Mouse (Mus musculus) liver, embryonic 14.5 days (tissue): ENCODE measurements around the gene BC048562. TPM values are rescaled to one million over a fixed set of nuclear protein-coding genes. Genes with fewer than 3 reads are reported as not detected.

Experiments used
- ATAC-seq: fragments of 200-750 bp; cut with Nextera tagmentation; 2 replicates; pipeline ENCODE4 v1.8.0; 2017; ENCODE audit warnings: moderate number of reproducible peaks, mild to moderate bottlenecking, moderate library complexity; ENCODE audit not compliant: insufficient read depth
- DNase-seq, 3 experiments: peaks; one replicate each; pipeline ENCODE4 v3.0.0-alpha.2; 2012 to 2013; ENCODE audit warnings: low read depth in 3 of 3, low spot score in 3 of 3
- H3K27ac ChIP-seq: fragments of 300-500 bp; sonication (generic); 2 replicates; pipeline ENCODE4 v1.5.1; 2014; ENCODE audit warnings: moderate library complexity, mild to moderate bottlenecking, control low read depth, inconsistent platforms
- H3K27me3 ChIP-seq: fragments of 300-500 bp; sonication (generic); 2 replicates; pipeline ENCODE4 v1.6.1; 2014; ENCODE audit warnings: mild to moderate bottlenecking, low read length, moderate library complexity; ENCODE audit not compliant: control insufficient read depth, insufficient read depth
- H3K36me3 ChIP-seq: fragments of 300-500 bp; sonication (generic); replicated peaks from 2 replicates; pipeline ENCODE4 v1.6.1; 2014; ENCODE audit warnings: low read depth; ENCODE audit not compliant: control insufficient read depth, insufficient read depth
- H3K4me1 ChIP-seq, 2 experiments: fragments of 200-500 bp in 1 of 2; fragments of 300-500 bp in 1 of 2; sonication (generic) in 1 of 2; replicated peaks; 2 replicates each; pipeline ENCODE4 v1.6.1; 2012 to 2014; ENCODE audit warnings: antibody characterized with exemption in 1 of 2, inconsistent platforms in 1 of 2, low read length in 1 of 2; ENCODE audit not compliant: control insufficient read depth in 2 of 2, insufficient read depth in 2 of 2
- H3K4me2 ChIP-seq: fragments of 300-500 bp; sonication (generic); 2 replicates; pipeline ENCODE4 v1.6.1; 2014; ENCODE audit warnings: low read depth, mild to moderate bottlenecking, control low read depth, moderate library complexity
- H3K4me3 ChIP-seq, 2 experiments: fragments of 200-500 bp in 1 of 2; fragments of 300-500 bp in 1 of 2; sonication (generic) in 1 of 2; 2 replicates each; pipeline ENCODE4 v1.5.1; 2012 to 2014; ENCODE audit warnings: low read depth in 2 of 2, low read length in 2 of 2, mild to moderate bottlenecking in 2 of 2, control low read depth in 1 of 2, inconsistent platforms in 1 of 2, moderate library complexity in 1 of 2; ENCODE audit not compliant: insufficient read depth in 1 of 2
- H3K9ac ChIP-seq: fragments of 300-500 bp; sonication (generic); replicated peaks from 2 replicates; pipeline ENCODE4 v1.6.1; 2014; ENCODE audit warnings: mild to moderate bottlenecking, control low read depth, moderate library complexity
- H3K9me3 ChIP-seq: fragments of 300-500 bp; sonication (generic); 2 replicates; pipeline ENCODE4 v1.6.1; 2016; ENCODE audit warnings: low read length, mixed read lengths; ENCODE audit not compliant: control insufficient read depth
- CTCF ChIP-seq: IDR thresholded peaks from 2 replicates; pipeline ENCODE4 v1.5.1; 2016; ENCODE audit warnings: antibody characterized with exemption, low read depth, control low read depth
- EP300 ChIP-seq: IDR thresholded peaks from 2 replicates; pipeline ENCODE4 v1.6.1; 2016; ENCODE audit warnings: antibody characterized with exemption, low read depth
- WGBS: fragments of 180-500 bp; shearing (Covaris S2); extraction: QIAGEN DNeasy Blood & Tissue Kit; methylation state at CpG from one replicate; pipeline ENCODE4 v1.1.7; 2014; ENCODE audit not compliant: insufficient replicate concordance; 5-methylcytosine and 5-hydroxymethylcytosine counted together
- polyA plus RNA-seq, 2 experiments: library from polyadenylated mRNA; depleted of rRNA in 1 of 2; stranded (reverse) in 1 of 2; unstranded in 1 of 2; fragments of >200 nt; fragmentation: Nextera tagmentation in 1 of 2; extraction: Ambion mirVana in 1 of 2; gene quantifications; 2 replicates each; pipeline versions ENCODE4 v1.2.1 to v1.2.3; 2012 to 2014

Gene BC048562
- polyA plus RNA-seq, 2 experiments, result not detected

GRCm38 (mm10) chr9:108431431-108432067 is 4.7 kb upstream of the BC048562 start:
- Histone ChIP-seq H3K9me3 (no peaks in the 10 kb centered on the region), H3K27ac (no peak overlapping the region), H3K4me3 (no peak overlapping the region), H3K9ac (no peak overlapping the region), H3K27me3 (no peaks in the 10 kb centered on the region), H3K36me3 (no peaks in the 10 kb centered on the region), H3K4me1 (peaks cover 0 to 2% of the 10 kb centered on the region in 2 experiments; a peak in 1 of 4 replicates), H3K4me2 (peak overlapping the region; percentile 4)
- no peak for TF ChIP-seq CTCF
- ATAC-seq (0 out of 2 replicates have a peak, but pooled peaks have one; percentile 47), DNase-seq (peak in 1 of 3 experiments; percentile 28)
- 42% methylated on average over 32 of the region's 32 CpGs for WGBS

- TF ChIP-seq CTCF (no peak), EP300 (no peak)
- DNase-seq (no peak), ATAC-seq (no peak)
- Histone ChIP-seq H3K9me3 (no peaks in the 10 kb centered on the region), H3K4me2 (no peak overlapping the region), H3K36me3 (no peaks in the 10 kb centered on the region), H3K27me3 (no peaks in the 10 kb centered on the region), H3K4me3 (no peak overlapping the region), H3K4me1 (0 out of 4 replicates have a peak, but pooled peaks cover 0 to 4% of the 10 kb centered on the region in 2 experiments), H3K27ac (no peak overlapping the region), H3K9ac (no peak overlapping the region)
- WGBS, result 62% methylated on average over 6 of the region's 6 CpGs
These were observed 2.9 kb downstream of the BC048562 start for GRCm38 (mm10) chr9:108439176-108439575.

- no peak overlapping the region for H3K27ac ChIP-seq
- no peak for ATAC-seq
- 54% methylated on average over 5 of the region's 5 CpGs for WGBS
- no peak overlapping the region for H3K9ac ChIP-seq
- TF ChIP-seq CTCF (no peak), EP300 (no peak)
- no peak for DNase-seq
- H3K36me3 ChIP-seq, result no peaks in the 10 kb centered on the region
- 0 out of 4 replicates have a peak, but pooled peaks cover 0 to 4% of the 10 kb centered on the region in 2 experiments for H3K4me1 ChIP-seq
- no peak overlapping the region for H3K4me3 ChIP-seq
- no peaks in the 10 kb centered on the region for H3K27me3 ChIP-seq
- H3K9me3 ChIP-seq, result no peaks in the 10 kb centered on the region
- no peak overlapping the region for H3K4me2 ChIP-seq
These were observed 4.2 kb downstream of the BC048562 start for GRCm38 (mm10) chr9:108440485-108440884.

GRCm38 (mm10) chr9:108441236-108441919 is 5.1 kb downstream of the BC048562 start:
- DNase-seq (no peak), ATAC-seq (no peak)
- no peak overlapping the region for H3K27ac ChIP-seq
- TF ChIP-seq EP300 (no peak), CTCF (no peak)
- H3K36me3 ChIP-seq, result no peaks in the 10 kb centered on the region
- no peaks in the 10 kb centered on the region for H3K9me3 ChIP-seq
- no peaks in the 10 kb centered on the region for H3K27me3 ChIP-seq
- H3K4me1 ChIP-seq, result 0 out of 4 replicates have a peak, but pooled peaks cover 0 to 4% of the 10 kb centered on the region in 2 experiments
- no peak overlapping the region for H3K9ac ChIP-seq
- H3K4me2 ChIP-seq, result no peak overlapping the region
- no peak overlapping the region for H3K4me3 ChIP-seq
- WGBS, result 76% methylated on average over 11 of the region's 11 CpGs

GRCm38 (mm10) chr9:108445125-108445524 is 8.8 kb downstream of the BC048562 start:
- TF ChIP-seq EP300 (no peak), CTCF (no peak)
- H3K4me3 ChIP-seq, result no peak overlapping the region
- ATAC-seq (no peak), DNase-seq (no peak)
- H3K4me1 ChIP-seq, result peaks cover 4 to 7% of the 10 kb centered on the region in 2 experiments
- no peaks in the 10 kb centered on the region for H3K9me3 ChIP-seq
- no peaks in the 10 kb centered on the region for H3K27me3 ChIP-seq
- no peak overlapping the region for H3K27ac ChIP-seq
- H3K4me2 ChIP-seq, result no peak overlapping the region
- 30% methylated on average over 9 of the region's 9 CpGs for WGBS
- no peak overlapping the region for H3K9ac ChIP-seq
- H3K36me3 ChIP-seq, result no peaks in the 10 kb centered on the region
